Mouse (Mus musculus) gastrocnemius, postnatal 25 days (tissue): ENCODE measurements at regions not wholly inside any gene's neighbourhood (a gene's known extent, or its start where the extent isn't known, plus 50 kb on each side); places are given as distances from the start of the nearest gene placed in this dataset.

Experiments used
- DNase-seq: peaks from one replicate; pipeline ENCODE4 v3.0.0; 2022

DNA sequence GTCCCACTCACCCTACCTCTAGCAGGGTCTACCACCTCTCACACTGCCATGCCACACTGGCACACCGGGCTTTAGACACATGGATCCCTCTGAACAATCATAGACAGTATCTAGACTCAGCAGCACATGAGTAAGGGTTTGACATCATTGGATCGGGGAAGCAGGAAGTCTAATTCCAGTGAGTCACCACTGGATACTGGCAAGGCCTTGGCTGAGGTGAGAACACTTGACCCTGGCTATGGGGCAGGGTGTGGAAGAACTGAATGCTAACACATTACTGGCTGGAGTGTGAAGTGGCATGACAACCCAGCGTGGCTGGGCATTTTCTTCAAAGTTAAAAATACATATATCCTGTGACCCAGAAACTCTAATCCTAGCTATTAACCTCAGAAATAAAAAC, 114.4 kb downstream of the H2afy start:
- DNase-seq: no peak

DNA sequence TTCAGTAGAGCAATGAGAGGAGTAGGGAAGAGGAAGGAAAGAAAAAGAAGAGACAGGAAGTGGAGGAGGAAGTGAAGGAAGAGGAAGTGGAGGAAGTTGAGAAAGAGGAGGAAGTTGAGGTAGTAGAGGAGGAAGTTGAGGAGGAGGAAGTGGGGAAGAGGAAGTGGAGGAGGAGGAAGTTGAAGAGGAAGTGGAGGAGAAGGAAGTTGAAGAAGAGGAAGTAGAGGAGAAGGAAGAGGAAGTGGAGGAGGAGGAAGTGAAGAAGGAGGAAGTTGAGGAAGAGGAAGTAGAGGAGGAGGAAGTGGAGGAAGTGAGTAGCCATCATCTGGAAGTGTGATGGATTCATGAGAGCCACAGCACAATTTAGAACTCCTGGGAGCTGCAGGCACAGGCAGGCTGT, 122.2 kb downstream of the H2afy start:
- DNase-seq: no peak

DNA sequence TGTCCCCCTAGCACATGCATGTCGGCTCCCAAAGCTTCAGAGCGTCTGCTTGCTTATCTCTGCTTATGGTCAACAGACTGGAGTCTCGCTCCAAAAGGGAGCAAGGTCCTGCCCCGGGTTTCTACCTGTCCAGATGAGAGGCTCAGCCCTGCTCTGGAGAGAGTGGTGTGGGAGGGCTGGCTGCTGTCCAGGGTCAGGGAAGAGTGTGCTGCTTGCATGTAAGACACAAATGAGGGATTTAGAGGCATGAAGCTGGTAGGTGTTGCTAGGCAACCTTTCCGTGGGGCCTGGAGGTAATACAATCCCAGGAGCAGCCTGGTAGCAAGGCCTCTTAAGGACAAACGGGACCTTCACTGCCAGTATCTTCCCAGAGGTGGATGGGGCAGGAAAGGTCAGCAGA, 125.7 kb downstream of the H2afy start:
- no peak for DNase-seq

DNA sequence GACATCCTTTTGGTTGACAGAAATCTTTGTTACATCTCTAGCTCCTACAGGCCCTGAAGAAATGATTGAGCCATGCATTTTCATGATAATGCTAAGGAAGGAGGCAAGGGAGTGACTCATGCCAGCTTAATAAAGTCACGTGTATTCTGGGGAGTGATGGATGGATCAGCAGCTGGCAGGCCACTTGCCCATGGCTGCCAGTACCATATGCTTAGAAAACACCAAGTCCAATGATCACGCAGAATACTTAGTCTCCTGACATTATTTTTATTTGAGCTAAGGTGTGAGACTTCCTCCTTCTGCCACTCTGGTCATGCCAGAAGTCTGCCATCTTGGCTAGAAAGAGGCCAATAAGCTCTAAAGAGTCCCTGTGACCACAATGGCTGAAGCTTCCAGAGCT, 129.3 kb downstream of the H2afy start:
- no peak for DNase-seq

DNA sequence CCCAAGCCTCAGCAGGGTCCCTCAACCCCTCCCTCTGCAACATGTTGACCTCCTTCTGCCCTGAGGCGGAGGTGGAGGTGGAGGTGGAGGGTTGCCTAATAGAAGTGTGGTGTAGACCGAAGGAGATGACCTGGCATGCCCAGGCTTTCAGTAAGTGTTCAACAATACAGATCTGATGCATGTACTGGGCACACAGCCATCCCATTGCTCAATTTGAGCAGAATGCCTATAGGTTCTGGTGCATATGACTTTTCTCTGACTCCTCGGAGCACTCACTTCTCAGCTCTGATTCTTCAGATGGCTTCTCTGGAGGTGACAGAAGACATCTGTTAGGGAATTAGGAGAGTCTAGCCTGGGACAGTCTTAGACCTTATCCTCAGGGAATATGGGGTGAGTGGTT, 130.4 kb downstream of the H2afy start:
- no peak for DNase-seq

DNA sequence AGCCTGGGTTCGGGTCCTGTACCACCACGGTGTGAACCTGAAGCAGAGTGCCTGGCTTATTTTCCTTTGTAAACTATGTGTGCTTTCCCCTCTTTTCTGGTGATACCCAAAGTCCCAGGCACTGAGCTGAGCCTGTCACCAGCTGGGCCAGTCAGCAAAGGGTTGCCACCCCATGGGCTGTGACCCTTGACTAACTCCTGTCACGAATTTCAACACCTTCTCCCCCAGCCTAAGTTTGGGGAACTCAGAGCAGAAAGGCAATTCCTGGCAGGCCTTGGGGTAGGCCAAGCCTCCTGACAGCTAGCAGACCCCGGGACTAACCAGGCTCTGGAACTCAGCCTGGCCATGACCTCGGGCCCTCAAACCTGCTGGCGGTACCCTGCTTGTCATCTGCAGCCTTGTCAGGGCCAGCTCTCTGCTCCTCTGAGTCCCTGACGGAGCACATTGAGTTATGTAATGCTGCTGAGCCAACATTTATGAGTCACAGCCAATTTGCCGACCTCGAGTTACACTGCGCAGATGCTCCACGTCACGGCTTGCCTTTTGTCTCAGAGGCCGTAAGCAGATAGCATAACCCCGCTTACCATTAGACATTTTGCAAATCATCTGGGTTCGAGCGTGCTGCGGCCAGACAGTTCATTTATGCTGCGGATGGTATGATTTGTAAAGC, 132.3 kb downstream of the H2afy start:
- peak; percentile 73 for DNase-seq

DNA sequence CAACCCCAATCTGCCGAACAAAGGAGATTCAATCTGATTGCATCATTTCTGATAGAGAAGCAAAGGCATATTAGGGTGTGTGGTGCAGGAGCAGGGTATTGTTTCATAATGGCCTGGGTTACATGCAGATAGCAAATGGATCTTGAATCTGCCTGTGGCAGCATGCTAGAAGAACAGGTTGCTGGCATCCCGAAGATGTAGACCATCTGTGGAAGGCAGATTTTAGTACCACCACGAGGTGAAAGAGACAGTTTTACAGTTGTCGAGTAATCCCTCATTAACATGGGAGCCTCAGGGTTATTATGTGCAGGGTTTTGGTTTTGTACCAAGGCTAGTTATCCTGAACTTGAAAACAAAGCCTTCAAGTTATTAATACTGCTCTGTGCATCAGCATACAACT, 140.9 kb downstream of the H2afy start:
- DNase-seq: no peak

DNA sequence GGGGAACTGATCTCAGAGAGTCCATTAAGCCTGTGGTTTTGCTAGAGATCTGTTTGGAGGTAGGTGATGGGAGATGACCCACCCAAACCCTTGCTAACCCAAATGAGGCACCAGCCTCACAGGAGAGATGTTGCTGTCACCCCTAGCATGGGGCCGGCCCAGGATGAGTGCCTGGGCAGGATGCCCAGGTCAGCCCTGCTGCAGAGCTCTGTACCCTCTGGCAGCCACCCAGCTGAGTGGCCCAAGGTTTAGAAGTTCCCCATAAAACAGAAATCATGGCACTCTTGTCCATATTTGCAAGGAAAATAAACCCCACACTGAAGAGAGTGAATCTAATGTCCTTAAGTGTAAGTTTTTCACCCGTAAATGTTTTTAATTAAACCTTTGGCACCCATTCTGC, 141.7 kb downstream of the H2afy start:
- DNase-seq: no peak

DNA sequence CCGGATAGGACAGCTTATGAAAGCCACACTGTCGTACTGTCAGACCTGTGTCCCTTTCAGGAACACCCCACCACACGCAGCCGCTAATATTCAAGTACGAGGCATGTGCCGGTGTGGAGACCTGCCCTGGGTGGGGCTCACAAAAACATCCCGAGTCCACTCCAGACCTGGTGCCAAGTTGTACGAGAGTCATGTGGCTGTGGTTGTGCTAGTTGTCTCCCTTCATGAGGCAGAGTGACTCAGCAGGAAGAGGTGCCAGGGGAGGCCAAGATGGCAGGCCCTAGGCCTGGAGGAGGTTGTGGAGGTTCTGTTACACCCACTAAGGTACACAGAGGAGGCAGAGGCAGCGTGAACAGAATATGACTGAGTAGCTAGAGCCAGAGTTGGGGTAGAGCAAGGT, 143.5 kb downstream of the H2afy start:
- DNase-seq: no peak

DNA sequence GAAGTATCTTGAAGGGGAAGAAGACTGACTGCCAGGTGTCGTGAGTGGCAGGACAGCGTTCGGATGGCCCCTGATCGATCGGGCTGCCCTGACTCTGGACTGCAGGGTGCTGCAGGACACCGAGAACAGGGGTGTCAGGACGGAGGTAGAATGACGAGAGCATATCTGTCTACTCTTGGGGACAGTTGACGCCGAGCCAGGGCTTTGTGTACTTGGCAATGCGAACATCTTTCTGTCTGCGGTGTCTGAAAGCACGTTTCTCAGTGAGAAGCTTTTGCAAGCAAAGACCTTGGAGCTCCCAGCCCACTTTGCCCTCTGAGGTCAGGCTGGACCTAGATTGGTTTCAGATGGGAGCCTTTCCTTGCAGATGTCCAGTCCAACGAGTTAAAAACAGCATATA, 144.9 kb downstream of the H2afy start:
- no peak for DNase-seq

DNA sequence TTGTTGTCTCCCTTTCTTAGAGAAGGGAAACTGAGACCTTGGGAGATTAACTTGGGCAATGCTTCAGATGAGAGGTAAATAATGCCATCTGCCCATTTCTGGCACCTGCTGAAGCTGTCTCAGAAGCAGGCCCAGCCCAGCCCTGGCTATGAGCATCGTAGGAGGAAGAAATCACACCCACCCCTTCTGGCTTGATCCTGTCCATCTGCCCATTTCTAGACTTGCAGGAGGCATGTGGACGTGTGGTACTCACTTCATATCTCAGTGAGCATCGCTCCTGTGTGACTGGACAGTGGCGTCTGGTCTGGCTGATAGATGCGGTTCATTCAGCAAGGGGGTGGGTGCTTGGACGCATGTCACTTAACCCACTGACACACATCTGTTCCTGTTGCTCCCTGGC, 146.0 kb downstream of the H2afy start:
- DNase-seq: no peak

DNA sequence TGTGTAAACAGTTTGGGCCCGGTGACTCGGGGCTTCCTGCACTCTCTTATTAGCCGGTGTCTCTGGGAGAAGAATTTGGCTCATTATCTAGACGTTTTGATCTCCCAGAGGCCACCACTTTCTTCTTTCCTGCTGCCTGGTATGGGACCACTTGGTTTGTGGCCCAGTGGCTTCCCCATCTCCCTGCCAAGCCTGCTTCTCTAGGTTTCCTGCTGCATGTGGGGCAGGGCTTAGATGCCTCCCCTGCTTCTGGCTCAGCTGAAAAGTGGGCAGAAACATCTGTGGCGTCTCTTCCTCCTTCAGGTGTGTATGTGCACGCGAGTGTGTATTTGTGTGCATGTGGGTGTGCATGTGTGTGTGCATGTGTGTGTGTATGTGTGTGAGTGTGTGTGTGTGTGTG, 146.8 kb downstream of the H2afy start:
- DNase-seq: no peak

DNA sequence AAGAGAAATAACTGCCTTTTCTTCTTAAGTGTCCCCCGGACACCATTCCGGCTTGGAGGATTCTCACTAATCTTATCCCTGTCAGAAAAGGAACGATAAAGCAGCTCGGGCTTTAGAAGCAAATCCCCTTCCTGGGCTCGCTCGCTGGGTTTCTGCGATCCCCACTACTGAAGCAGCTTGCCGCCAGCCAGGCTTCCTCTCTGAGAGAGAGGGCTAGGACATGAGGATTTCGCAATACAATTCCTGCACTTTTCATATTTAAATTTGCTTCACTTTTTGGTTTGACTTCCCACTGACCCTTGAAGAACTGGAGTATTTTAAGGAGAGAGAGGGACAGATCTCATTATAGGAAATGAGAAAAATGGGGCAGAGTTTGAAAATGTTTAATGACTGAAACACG, 149.4 kb upstream of the Pitx1 start:
- no peak for DNase-seq

DNA sequence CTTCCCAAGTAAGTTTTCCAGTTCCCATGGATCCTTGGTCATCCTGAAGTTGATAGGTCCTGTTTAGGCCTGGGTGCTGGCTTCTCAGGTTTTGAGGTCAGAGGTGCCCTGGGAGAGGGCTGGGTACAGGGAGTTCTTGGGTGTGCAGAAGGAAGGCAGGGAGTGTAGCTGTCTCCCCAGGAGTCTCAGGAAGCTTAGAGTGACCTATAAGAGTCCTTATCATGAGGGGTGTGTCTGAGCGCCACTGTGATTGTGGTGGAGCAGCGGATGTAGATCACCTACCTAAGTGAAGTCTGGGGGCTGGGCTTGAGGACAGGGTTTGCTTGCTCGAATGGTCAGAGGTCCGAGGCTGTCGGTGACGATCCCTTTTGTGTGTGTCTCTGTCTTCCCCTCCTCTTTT, 148.8 kb upstream of the Pitx1 start:
- no peak for DNase-seq

DNA sequence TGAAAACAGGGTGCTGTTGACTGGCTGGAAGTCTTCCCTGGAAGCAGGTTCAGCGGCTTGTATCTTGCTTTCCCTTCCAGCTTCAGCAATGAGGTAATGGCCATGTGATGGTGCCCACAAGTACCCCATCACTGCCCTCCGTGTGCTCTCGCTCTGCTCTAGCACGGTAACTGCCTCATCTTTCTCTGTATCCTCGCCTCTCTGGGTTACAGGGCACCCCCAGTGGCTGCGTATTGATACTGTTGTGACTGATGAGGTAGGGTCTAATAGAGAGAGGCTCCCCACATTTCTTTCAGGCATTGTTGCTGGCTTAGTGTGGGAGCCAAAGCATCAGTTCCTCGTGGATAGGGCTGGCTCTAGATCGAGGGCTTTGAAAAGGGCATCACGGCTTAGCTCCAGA, 147.9 kb upstream of the Pitx1 start:
- DNase-seq: no peak

DNA sequence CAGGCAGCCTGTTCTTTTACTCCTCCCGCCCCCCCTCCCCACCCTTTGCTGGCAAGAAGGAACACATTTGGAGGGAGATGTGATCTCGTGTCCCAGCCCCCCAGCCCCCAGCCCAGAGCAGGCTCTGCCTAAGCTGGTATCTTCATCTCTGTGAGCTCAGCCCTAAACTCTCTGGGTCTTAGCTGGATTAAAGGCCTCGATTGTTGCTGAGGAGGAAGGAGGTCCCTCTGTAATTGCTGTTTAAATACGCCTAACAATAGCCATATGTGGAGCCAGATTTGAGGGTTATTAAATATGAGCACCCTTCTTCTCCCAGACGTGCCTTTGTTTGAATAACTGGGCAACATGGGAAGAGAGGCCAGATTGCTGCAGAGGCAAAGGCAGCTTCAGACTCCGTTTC, 145.0 kb upstream of the Pitx1 start:
- DNase-seq: no peak

DNA sequence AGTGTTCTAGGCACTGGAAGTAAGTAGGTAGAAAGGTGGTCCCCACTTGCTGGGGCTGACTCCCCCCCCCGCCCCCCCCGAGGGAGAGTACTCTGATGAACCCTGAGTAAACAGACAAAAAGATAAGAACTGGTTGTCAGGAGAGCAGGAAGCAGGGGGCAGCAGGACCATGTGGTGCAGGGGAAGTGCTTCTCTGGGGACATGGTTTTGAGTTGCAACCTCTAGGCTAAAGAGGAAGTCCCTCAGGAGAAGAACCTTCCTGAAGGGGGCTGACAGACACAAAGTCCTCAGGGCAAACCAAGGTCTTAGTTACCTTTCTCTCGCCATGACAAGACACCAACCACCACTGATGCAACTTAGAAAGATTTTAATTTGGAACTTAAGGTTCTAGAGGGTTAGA, 141.9 kb upstream of the Pitx1 start:
- DNase-seq: no peak

DNA sequence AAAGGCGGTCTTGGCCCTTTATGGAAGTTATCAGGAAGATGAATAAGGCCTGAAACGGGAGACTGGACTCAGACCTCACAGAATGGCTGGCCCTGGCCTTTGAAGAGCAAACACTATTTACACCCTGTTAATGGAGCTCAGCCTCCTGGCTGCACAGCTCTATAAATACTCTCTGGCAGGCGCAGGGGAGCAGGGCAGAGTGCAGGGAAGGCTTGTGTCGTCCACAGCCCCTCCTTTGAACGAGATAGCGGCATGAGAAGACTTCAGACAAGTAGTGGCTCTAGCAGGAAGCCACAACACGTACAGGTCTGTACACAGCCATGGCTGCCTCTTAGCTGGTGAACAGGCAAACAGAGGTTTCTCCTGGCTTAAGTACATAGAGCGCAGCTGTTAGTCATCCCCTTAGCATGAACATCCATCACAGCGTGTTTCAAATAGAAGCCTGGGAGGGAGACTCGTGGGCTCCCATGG, 141.0 kb upstream of the Pitx1 start:
- no peak for DNase-seq

DNA sequence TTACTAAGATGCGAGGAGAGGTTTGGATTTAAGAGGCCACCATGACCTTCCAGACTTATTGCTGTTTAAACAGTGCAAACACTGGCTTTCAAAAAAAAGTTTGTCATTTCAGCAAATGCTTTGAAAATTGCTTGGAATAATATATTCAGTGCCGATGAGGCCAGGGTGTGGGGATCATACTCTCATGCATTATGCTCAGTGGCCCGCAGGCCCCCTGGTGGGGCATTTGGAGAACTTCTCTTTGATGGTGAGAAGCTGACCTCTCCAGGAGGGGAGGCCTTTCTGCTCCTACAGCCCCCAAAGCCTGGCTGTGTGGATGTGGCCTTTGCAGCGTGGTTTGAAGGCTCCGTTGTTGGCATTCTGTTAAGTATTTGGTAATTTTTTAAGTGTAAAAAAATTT, 138.1 kb upstream of the Pitx1 start:
- DNase-seq: no peak

DNA sequence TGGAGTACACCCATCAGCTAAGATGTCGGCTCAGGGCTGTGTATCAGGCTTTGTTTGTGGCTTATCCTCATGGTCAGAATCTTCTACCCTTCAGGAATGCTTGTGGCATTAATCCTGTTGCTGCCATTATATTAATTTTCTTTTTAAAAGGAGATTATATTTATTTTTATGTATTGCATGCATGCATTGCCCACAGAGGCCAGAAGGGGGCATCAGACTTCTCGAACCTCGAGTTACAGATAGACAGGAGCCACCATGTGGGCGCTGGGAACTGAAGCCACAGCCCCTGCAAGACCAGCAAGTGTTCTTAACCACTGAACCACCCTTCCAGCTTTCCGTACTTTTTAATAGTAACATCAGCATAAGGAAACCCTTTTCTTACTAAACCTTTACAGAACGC, 134.7 kb upstream of the Pitx1 start:
- no peak for DNase-seq

DNA sequence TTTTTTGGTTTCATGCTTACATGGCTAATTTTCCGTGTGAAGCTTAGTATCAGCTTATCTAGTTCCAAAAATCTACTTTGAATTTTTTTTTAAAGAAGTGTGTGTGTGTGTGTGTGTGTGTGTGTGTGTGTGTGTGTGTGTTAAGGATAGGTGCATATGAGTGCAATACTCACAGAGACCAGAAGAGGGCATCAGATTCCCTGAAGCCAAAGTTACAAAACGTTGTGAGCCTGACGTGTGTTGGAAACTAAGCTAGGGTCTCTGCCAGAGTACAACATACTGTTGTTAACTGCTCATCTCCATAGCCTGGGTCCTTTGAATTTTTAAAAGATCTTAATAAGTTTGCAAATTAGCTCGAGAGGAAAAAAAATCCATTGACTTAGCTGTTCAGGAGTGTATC, 133.5 kb upstream of the Pitx1 start:
- DNase-seq: no peak

DNA sequence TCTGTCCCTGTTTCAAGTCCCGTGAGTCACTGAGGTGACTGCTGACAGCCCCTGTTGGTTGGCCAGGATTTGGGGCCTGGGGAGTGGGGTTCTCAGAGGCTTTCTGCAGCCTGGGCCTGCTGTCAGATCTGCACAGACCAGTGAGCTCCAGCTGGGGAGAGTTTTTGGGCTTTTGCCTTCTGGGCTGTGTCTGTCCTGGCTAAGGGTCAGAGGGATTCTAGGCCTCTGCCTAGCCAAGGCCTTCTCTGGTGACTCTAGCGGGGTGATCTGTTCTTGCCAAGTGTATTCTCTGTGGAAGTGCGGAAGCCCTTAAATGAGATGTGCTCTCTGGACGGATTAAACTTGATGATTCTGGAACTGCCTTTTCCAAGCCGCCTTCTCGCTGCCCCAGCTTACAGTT, 131.2 kb upstream of the Pitx1 start:
- DNase-seq: peak; percentile 77

DNA sequence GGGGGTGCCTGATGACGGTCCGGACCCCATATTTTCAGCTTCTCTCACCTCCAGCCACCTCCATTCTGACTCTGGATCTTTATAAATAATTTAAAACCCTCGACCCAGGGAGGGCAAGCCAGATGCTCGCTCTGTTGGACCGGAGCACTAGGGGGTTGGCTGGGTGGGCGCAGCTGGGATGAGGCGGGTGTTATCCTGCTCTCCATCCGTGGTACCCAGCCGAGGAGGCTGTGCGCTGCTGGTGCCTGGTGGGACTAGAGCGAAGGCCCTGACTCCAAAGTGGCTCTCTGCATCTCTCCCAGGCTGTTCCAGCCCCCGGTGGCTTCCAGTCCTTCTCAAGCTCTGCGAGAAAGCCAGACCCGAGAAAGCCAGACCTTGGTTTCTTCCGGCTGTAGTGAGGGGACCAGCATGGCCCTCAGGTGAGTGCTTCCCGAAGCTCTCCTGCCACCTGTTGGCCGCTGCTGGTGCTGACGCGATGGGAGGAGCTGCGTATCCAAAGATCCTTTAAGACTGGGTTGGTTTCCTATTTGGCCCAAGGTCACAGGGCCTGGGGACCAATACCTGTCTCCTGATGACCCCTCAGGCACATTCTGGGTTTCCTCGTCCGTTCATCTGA, 127.1 kb upstream of the Pitx1 start:
- DNase-seq: peak; percentile 20

DNA sequence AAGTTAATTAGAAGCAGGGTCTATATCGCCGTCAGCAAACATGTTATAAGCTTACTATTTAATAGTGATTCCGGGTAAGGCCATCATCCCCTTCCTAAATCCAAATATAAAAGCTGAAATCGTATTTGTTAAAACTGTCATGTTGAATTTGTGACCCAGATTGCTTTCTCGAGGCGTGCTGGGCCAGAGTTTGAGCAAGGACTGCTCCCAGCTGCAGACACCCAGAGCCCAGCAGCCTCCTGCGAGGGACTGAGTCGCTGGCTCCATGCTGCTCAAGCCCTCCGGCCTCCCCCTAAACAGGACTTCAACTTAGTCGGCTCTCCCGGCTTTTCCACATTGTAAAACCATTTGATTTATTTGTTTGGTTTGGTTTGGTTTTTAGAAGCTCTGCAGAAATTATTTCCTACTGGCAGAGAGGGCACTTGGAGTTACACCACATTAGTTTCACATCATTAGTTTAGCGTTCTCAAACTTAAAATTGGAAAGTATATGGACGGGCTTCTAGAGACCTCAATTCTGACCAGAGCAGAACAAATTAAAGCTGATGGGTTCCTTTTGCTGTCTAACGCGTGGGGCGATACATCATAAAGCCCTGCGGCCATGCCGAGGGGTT, 126.4 kb upstream of the Pitx1 start:
- no peak for DNase-seq
